Mouse (Mus musculus) ES-E14 (cell line): ENCODE results near the gene Itga6.

Experiments
- CHD2 ChIP-seq: IDR thresholded peaks from 2 replicates; pipeline ENCODE4 v1.6.1; 2014; ENCODE audit warnings: mild to moderate bottlenecking, low read depth, low read length, inconsistent platforms
- HCFC1 ChIP-seq: IDR thresholded peaks from 2 replicates; pipeline ENCODE4 v1.6.1; 2012; ENCODE audit warnings: low read length, inconsistent platforms, borderline replicate concordance; ENCODE audit not compliant: insufficient read depth
- ZNF384 ChIP-seq: IDR thresholded peaks from 2 replicates; pipeline ENCODE4 v1.6.1; 2012; ENCODE audit warnings: low read depth, low read length, inconsistent platforms

- no peak for TF ChIP-seq CHD2
- TF ChIP-seq ZNF384: no peak
- TF ChIP-seq HCFC1: no peak
Observed at GRCm38 (mm10) chr2:71722913-71723312, 22.5 kb upstream of the Itga6 start.
